Mouse (Mus musculus) liver, postnatal 0 days (tissue): ENCODE results near the gene Cbx1. TPM values are rescaled to one million over a fixed set of nuclear protein-coding genes. Genes with fewer than 3 reads are reported as not detected.
"Not testable (repeated sequence)": the region's sequence is repeated elsewhere in the genome, so short reads cannot be mapped to it uniquely, and the experiment has no call there.

Experiments used
- ATAC-seq: fragments of 200-750 bp; cut with Nextera tagmentation; 2 replicates; pipeline ENCODE4 v1.8.0; 2017; ENCODE audit warnings: mild to moderate bottlenecking, moderate library complexity
- DNase-seq: peaks from one replicate; pipeline ENCODE4 v3.0.0-alpha.2; 2016
- H3K27ac ChIP-seq: fragments of 300-500 bp; sonication (generic); 2 replicates; pipeline ENCODE4 v1.5.1; 2014; ENCODE audit warnings: antibody characterized with exemption, moderate library complexity, mild to moderate bottlenecking, low read depth
- H3K27me3 ChIP-seq: fragments of 300-500 bp; sonication (generic); 2 replicates; pipeline ENCODE4 v1.6.1; 2014; ENCODE audit warnings: low read length, control low read depth, mixed read lengths; ENCODE audit not compliant: insufficient read depth
- H3K36me3 ChIP-seq: fragments of 300-500 bp; sonication (generic); replicated peaks from 2 replicates; pipeline ENCODE4 v1.6.1; 2014; ENCODE audit warnings: mild to moderate bottlenecking, control low read depth, low read length, moderate library complexity, mixed read lengths; ENCODE audit not compliant: insufficient read depth
- H3K4me1 ChIP-seq: fragments of 300-500 bp; sonication (generic); 2 replicates; pipeline ENCODE4 v1.6.1; 2014; ENCODE audit warnings: antibody characterized with exemption, mild to moderate bottlenecking, control low read depth; ENCODE audit not compliant: insufficient read depth
- H3K4me2 ChIP-seq: fragments of 300-500 bp; sonication (generic); 2 replicates; pipeline ENCODE4 v1.6.1; 2014; ENCODE audit warnings: low read depth, mild to moderate bottlenecking, low read length, moderate library complexity, mixed read lengths
- H3K4me3 ChIP-seq: fragments of 300-500 bp; sonication (generic); 2 replicates; pipeline ENCODE4 v1.5.1; 2014; ENCODE audit warnings: low read depth, low read length
- H3K9ac ChIP-seq: fragments of 300-500 bp; sonication (generic); replicated peaks from 2 replicates; pipeline ENCODE4 v1.6.1; 2014; ENCODE audit warnings: mild to moderate bottlenecking, moderate library complexity
- H3K9me3 ChIP-seq: fragments of 300-500 bp; sonication (generic); 2 replicates; pipeline ENCODE4 v1.6.1; 2016; ENCODE audit warnings: mild to moderate bottlenecking, control low read depth, low read length, mixed read lengths
- CTCF ChIP-seq: sonication (generic); IDR thresholded peaks from 2 replicates; pipeline ENCODE4 v1.5.1; 2016; ENCODE audit warnings: antibody characterized with exemption, low read depth
- EP300 ChIP-seq: IDR thresholded peaks from 2 replicates; pipeline ENCODE4 v1.6.1; 2016; ENCODE audit warnings: antibody characterized with exemption, low read depth, mild to moderate bottlenecking
- WGBS: fragments of 180-500 bp; shearing (Covaris S2); extraction: QIAGEN DNeasy Blood & Tissue Kit; methylation state at CpG from one replicate; pipeline ENCODE4 v1.1.7; 2014; ENCODE audit not compliant: insufficient replicate concordance; 5-methylcytosine and 5-hydroxymethylcytosine counted together
- polyA plus RNA-seq: library from polyadenylated mRNA; unstranded; fragments of >200 nt; fragmentation: Nextera tagmentation; extraction: Ambion mirVana; gene quantifications from 2 replicates; pipeline ENCODE4 v1.2.1, GENCODE M21; 2015

Gene Cbx1
- polyA plus RNA-seq, 1 experiment from 2014 or later, result 24.9 TPM

DNA sequence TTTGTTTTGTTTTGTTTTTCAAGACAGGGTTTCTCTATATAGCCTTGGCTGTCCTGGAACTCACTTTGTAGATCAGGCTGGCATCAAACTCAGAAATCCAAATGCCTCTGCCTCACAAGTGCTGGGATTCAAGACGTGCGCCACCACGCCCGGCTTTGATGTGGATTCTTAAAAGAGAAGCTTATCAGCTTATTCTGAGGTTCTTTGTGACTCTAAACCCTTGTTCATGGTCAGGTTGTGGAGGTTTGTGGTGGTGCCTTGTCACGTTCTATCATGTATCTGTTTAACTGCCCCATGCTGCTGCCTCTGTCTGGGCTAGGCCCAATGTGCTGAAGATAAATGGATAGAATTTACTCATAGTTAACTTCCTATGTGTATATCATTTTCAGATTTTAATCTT lies 16.7 kb downstream of the Cbx1 start:
- H3K4me2 ChIP-seq, result no peak overlapping the region
- DNase-seq (no peak), ATAC-seq (no peak)
- H3K27ac ChIP-seq, result no peak overlapping the region
- no peaks in the 10 kb centered on the region for H3K9me3 ChIP-seq
- TF ChIP-seq CTCF, result no peak
- no peak for TF ChIP-seq EP300
- H3K4me1 ChIP-seq, result no peaks in the 10 kb centered on the region
- H3K4me3 ChIP-seq, result no peak overlapping the region
- 78% methylated on average over 5 of the region's 5 CpGs for WGBS
- no peaks in the 10 kb centered on the region for H3K27me3 ChIP-seq
- H3K9ac ChIP-seq, result no peak overlapping the region
- peaks cover 73% of the 10 kb centered on the region for H3K36me3 ChIP-seq

DNA sequence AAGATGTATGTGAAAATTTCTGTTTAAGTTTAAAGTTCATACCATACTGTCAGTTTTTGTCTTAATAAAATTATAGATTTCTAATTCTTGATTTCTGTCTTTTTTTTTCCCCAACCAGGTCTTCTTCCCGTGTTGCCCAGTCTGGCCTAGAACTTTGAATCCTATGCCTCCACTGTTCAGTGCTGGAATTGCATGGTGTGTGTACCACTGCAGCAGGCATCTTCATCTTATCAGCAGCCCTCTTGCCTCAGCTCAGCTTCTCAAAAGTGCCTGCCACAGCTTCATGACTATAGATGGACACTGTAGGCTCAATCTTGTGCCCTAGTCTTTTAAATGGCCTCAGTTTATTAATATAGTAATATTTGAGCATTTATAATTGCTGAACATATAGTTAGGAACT lies 19.1 kb downstream of the Cbx1 start:
- Histone ChIP-seq H3K27ac (no peak overlapping the region), H3K4me1 (no peaks in the 10 kb centered on the region), H3K27me3 (no peaks in the 10 kb centered on the region), H3K4me2 (no peak overlapping the region), H3K9me3 (no peaks in the 10 kb centered on the region), H3K4me3 (no peak overlapping the region), H3K36me3 (peaks cover 60% of the 10 kb centered on the region), H3K9ac (no peak overlapping the region)
- WGBS, result 55% methylated on average over 1 of the region's 1 CpGs
- no peak for ATAC-seq
- no peak for DNase-seq
- TF ChIP-seq CTCF (peak; percentile 29; the same call in 1 of the 2 replicates), EP300 (no peak)

DNA sequence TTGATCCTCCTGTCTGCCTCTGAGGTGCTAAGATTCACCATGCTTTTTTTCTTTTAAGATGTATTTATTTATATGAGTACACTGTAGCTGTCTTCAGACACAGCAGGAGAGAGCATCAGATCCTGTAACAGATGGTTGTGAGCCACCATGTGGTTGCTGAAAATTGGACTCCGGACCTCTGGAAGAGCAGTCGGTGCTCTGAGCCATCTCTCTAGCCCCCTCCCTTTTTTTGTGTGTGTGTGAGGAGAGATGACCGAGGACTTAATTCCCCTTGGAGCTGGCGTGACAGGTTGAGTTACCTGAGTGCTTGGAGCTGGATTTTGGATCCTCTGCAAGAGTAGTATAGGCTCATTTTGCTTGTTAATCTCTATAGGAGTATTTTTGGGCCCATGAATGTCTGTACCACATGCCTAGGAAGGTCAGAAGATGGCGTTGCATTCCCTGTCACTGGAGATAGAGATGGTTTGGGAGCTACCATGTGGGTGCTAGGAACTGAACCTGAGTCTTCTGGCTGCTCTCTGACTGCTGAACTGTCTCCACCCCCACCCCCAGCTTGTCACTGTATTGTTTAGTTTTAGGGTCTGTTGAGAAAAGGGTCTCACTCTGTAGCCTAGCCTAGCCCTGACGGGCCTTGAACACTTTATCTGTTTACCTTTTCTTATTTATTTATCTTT lies 20.8 kb downstream of the Cbx1 start:
- Histone ChIP-seq H3K4me2 (no peak overlapping the region), H3K9ac (no peak overlapping the region), H3K27ac (no peak overlapping the region), H3K36me3 (peaks cover 51% of the 10 kb centered on the region), H3K4me3 (no peak overlapping the region), H3K27me3 (no peaks in the 10 kb centered on the region), H3K4me1 (no peaks in the 10 kb centered on the region), H3K9me3 (no peaks in the 10 kb centered on the region)
- TF ChIP-seq CTCF (no peak), EP300 (no peak)
- ATAC-seq, result no peak
- DNase-seq, result no peak
- WGBS, result 92% methylated on average over 6 of the region's 6 CpGs

DNA sequence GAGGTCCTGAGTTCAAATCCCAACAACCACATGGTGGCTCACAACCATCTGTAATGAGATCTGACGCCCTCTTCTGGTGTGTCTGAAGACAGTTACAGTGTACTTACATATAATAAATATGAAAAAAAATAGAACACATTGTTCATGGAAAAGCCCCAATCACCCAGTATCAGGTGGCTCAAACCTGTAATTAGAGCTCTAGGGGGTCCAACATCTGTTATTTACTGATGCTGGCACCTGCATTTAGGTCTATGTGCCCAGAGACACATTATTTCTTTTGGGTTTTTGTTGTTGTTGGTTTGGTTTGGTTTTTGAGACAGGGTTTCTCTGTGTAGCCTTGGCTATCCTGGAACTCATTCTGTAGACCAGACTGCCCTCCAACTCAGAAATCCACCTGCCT lies 22.3 kb downstream of the Cbx1 start:
- H3K36me3 ChIP-seq, result peaks cover 41% of the 10 kb centered on the region
- DNase-seq, H3K27ac ChIP-seq, ATAC-seq, H3K4me3 ChIP-seq, H3K4me2 ChIP-seq, H3K9me3 ChIP-seq, H3K4me1 ChIP-seq, H3K9ac ChIP-seq, H3K27me3 ChIP-seq: not testable (repeated sequence)
- WGBS, result 90% methylated on average over 1 of the region's 1 CpGs

GRCm38 (mm10) chr11:96813455-96813854 lies 24.5 kb downstream of the Cbx1 start:
- Histone ChIP-seq H3K4me1 (no peaks in the 10 kb centered on the region), H3K27me3 (no peaks in the 10 kb centered on the region), H3K27ac (no peak overlapping the region), H3K4me3 (no peak overlapping the region), H3K9ac (no peak overlapping the region), H3K36me3 (peaks cover 45% of the 10 kb centered on the region), H3K9me3 (no peaks in the 10 kb centered on the region), H3K4me2 (no peak overlapping the region)
- no peak for ATAC-seq
- TF ChIP-seq CTCF, result no peak
- no peak for TF ChIP-seq EP300
- DNase-seq, result no peak
- 87% methylated on average over 4 of the region's 4 CpGs for WGBS

GRCm38 (mm10) chr11:96813920-96814319 lies 25.0 kb downstream of the Cbx1 start:
- no peaks in the 10 kb centered on the region for H3K9me3 ChIP-seq
- no peaks in the 10 kb centered on the region for H3K27me3 ChIP-seq
- H3K27ac ChIP-seq, result no peak overlapping the region
- H3K4me2 ChIP-seq, result no peak overlapping the region
- H3K36me3 ChIP-seq, result peaks cover 45% of the 10 kb centered on the region
- no peak for ATAC-seq
- TF ChIP-seq EP300 (no peak), CTCF (no peak)
- 84% methylated on average over 5 of the region's 5 CpGs for WGBS
- H3K4me1 ChIP-seq, result no peaks in the 10 kb centered on the region
- no peak overlapping the region for H3K4me3 ChIP-seq
- no peak for DNase-seq
- H3K9ac ChIP-seq, result no peak overlapping the region

GRCm38 (mm10) chr11:96814443-96814842 lies 25.5 kb downstream of the Cbx1 start:
- H3K36me3 ChIP-seq, result peaks cover 48% of the 10 kb centered on the region
- no peaks in the 10 kb centered on the region for H3K4me1 ChIP-seq
- DNase-seq (no peak), ATAC-seq (no peak)
- no peak overlapping the region for H3K4me3 ChIP-seq
- no peaks in the 10 kb centered on the region for H3K9me3 ChIP-seq
- no peak for TF ChIP-seq CTCF
- no peak for TF ChIP-seq EP300
- H3K27ac ChIP-seq, result no peak overlapping the region
- H3K4me2 ChIP-seq, result no peak overlapping the region
- no peak overlapping the region for H3K9ac ChIP-seq
- WGBS, result 79% methylated on average over 2 of the region's 2 CpGs
- no peaks in the 10 kb centered on the region for H3K27me3 ChIP-seq
